Mouse (Mus musculus) liver, adult (tissue): ENCODE measurements at regions not wholly inside any gene's neighbourhood (a gene's known extent, or its start where the extent isn't known, plus 50 kb on each side); places are given as distances from the start of the nearest gene placed in this dataset.

ENCODE experiments used
- GATA4 ChIP-seq: IDR thresholded peaks from 2 replicates; pipeline ENCODE4 v1.6.1; 2014; ENCODE audit warnings: mild to moderate bottlenecking, low read length; ENCODE audit not compliant: insufficient replicate concordance

DNA sequence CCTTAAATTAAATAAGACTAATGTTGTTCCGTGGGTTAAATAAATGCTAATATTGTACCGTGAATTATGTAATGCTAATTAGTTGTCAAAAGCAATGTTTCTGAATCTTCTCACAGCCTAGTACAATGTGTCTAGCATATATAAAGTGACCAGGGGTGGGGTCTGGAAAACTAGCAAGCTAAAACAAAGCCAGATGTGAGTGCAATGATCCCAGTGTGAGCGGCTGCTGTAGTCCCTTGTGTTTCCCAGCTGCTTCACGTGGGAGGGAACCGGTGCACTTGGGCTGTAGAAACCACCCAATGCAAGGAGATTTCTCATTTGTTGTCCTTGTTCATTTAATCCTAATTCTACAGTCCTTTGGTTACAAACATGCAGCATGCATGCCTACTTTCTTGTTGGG, 232.4 kb upstream of the Tll1 start:
- no peak for TF ChIP-seq GATA4

DNA sequence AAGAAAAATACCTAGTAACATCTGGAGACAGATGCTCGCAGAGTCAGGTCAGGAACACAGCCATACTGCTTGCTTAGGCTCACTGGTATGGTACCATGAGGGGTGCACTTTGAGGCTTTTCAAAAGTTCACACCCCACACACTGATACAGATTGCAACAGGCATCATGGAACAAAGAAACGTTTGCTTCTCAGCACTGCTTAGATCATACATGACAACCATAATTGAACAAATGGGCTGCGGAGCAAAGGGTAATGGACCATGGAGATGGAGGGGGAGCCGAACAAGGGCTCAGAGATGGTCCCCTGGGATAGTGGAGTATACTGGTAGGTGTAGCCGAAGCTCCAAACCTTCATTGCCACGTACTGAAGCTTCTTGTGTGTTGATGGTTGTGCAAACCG, 228.6 kb upstream of the Tll1 start:
- TF ChIP-seq GATA4 = no peak

DNA sequence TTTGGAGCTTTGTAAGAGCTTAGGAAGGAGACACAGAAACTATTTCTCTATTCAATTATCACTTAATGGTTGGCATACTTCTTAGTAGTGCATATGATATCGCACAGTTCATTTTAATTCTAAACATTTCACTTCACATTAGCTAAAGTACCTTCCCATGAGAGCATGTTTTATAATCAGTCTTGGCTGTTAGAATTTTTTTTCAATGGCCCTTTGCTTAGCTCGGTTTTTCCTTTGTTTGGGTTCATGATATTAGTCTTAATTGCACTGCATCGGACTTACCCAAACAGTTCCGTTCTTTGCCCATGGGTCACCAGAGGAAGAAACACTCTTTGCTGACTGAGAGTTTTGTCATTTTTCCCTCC, 216.8 kb upstream of the Tll1 start:
- no peak for TF ChIP-seq GATA4

DNA sequence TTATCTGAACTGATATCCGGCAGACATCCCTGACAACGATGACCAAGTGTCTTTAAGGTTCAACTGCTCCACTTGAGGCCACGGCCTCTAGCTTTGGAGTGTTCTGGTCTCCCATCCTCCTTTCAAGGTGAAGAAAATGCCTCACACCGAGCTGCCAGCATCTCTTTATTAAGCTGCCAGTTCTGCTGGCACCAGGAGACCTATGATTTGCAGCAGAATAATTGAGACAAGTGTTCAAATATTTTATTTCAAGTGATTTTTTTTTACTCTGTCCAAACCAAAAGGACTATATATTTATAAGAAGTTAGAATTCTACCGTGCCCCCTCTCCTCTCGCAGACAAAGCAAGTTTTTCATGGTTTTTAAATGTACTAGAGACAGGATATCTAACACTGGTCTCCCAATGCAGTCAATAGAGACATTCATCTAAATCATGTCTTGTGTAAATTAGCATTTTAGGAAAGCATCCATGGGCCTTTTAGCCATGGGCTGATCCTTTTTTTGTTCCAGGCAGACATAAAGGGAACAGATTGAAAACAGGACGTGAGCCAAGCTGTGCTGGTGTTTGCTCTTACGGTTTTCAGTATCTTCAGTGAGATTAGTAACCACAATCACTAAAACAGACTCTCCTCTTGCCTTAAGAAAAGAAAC, 216.3 kb upstream of the Tll1 start:
- TF ChIP-seq GATA4 = no peak

DNA sequence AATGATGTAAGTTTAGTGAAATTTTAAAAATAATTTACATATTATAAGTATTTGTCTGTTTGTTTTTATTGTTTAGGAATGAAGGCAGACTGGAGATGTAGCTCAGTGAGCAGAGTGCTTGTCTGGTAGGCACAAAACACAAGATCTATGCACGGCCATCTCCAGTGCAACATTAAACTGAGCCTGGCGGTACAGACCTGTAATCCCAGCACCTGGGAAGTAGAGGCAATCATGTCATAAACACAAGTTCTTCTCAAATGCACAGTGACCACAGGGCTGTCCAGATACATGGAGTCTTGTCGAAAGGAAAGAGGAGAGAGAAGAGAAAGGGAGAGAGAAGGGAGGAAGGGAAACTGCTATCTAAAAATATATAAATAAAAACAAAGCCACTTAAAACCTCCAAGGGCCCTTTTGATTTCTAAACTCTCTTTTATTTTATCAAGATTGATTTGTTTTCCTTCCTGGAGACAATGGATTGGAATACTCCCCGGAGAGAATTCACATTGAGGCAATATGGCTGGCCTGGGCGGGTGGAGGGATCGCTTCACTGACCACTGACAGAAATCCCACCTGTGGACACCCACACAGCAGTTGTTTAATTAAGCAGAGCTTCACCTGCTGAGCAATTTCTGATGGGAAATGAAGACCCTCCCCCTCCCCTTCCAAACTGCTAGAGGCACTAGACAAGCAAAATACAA, 215.6 kb upstream of the Tll1 start:
- no peak for TF ChIP-seq GATA4

DNA sequence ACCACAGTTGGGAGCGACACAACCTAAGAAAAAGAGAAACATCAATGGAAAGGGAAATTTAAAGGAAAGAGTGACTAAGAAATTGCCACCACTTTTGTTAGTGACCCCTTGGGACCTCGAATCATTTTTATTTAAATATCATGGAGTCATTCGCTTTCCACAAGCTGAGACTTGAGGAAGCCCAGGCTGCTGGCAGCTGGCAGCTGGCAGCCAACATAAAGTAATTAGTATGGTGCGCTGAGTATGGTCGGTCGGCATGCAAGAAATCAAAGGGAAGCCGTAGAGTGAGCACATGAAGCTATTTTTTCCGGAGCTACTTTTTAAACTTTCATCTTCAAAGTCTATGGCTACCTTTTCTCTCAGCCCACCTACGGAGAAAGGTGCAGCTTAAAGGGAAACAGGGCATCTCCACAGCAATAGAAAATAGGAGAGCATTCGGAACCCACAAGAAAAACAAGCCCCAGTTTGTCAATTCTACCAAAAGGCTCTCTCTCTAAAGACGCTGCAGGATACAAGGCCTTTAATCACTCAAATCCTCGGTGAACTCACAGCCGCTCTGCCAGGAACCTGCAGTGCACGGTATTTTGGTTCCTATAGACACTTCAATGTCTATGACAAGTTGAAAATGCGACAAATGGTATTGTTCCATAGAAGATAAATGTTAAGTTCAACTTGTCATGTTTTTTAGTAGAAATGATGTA, 206.6 kb upstream of the Tll1 start:
- no peak for TF ChIP-seq GATA4

DNA sequence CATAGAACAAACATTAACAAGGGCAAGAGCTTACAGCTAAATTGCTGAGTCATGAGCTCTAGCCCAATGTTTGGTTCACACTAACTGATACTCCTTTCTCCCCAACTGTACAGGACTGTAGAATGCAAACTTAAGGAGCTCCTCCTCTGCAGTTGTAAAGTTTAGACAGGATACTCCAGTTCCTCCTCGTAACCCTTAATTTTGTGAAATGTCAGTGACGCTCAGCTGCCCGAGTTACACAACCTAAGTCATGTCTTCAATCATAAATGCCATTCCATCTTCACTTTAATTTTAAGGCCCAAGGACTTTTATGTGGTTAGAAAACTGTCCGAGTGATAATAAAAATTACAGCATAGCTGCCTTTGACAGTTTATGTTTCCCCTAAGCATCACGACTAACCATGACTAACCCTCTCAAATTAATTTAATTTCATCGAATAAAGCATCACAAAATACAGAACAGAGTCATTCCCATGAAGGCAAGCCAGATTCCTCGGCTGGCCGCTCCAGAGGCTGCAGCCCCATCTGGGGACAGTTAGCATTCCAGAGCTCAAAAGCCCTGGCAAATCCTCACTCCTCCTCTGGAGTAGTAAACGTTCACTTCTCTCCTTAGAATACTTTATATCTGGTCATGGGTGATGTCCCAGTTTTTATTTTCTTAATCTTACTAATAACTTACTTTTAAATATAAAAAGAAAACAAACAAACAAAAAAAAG, 200.9 kb upstream of the Tll1 start:
- no peak for TF ChIP-seq GATA4

DNA sequence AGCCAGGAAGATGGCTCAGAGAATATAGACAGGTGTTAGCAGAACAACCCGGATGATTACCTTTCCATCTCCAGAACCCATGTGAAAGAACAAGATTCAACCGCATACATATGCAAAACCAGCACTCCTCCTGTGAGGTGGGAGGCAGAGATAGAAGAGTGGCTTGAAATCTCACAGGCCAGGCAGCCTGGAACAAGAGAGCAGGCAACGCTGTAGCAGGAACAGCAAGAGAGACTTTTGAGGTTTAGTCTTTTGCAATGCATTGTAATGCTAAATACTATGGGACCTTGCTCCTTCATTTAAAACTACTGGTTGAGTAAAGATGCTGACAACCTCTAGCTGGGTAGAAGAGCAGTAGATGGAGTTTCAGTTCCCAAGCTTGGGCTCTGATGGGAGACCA, 193.5 kb upstream of the Tll1 start:
- TF ChIP-seq GATA4 = no peak

DNA sequence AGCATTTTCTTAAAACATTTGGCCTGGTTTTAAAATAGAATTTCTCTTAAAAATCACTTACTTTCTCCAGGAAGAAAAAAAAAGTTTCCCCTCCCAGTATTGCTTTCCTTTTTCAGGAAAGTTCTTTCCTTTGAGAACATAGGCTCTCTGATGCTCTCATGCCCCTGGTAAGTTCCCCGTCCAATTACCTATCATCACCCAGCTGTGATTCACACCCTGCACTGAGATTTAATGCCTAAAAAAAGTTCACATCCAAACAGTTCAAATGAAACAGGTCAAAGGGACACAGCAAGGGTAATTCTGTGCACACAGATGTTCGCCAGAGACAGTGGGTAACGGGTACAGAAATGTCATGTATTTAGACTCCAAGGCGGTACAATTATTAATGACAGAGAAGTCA, 191.8 kb upstream of the Tll1 start:
- TF ChIP-seq GATA4 = no peak

DNA sequence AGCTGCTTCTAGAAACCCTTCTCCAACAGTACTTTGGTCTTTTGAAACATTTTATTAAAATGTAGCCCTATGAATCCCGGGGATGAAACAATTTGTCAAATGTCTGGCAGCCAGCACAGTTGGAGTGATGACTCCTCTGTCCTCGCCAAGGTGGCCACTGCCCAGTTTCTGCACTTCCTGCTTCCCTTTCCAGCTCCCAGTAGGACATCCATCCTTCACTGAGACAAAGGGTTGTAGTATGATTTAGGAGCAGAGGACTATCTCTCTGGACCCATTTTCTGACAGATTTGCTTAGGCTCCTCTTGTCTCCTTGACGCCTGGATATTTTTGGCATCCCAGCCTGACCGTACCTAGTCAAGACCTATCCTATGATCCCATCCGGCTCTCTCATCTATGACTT, 189.7 kb upstream of the Tll1 start:
- TF ChIP-seq GATA4 = no peak

DNA sequence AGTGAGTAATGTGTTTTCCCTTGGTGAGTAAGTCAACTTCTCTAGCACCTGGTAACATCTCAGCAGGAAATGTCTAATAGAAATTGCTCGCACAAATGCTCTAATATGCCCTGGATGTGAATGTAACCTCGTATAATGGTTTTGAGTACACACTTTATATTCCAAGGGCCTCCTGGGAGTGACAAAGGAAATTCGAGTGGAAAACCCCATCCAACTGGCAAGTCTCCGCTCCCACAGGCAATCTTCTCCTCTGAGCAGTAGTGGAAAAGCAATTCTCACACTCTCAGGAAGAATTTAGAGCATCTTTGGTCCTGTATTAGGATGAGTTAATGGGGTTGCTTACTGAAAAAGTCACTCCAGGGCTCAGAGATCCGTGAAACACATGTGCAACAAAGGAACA, 183.4 kb upstream of the Tll1 start:
- no peak for TF ChIP-seq GATA4

DNA sequence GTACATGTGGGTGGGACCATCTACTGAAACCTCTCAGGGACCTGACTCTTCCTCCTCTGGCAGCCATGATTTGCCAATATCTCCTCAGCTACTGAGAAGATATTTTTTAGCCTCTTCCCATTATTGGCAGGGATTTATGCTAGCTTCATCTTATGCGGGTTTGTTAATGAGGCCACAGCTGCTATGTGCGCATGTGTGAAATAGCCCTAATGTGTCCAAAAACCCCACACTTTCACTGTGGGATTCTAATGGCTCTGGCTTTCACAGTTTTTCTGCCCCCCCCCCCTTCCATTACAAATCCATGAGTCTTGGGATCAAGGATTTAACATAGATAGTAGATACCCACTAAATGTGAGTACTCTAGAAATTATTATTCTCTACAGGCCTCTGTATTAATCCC, 182.2 kb upstream of the Tll1 start:
- no peak for TF ChIP-seq GATA4

DNA sequence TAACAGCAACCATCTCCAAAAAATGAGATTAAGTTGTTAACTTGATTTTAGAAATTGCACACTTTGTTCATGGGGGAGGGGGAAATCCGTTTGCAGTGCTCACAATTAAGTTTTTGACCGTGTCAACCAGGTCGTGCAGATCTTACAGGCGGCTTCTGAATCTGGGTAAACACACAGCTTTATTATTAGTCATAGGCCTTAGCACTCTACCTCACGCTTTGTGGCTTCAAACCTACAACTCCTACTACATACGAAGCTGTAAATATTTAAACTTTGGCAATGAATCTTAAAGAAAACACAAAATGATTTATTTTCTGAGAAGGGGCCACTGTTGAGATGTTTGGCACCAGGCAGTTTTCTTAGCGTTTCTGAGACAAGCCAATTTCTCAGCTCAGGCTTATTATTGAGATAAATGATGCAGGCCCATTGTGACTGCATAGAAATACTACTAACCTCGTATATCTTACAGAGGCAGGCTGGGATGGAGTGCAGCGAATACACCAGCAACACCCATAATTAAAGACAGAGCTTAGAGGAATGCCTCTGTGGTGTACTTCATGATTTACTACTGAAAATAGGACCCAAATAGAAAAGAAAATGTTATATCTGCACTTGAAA, 173.8 kb upstream of the Tll1 start:
- no peak for TF ChIP-seq GATA4

DNA sequence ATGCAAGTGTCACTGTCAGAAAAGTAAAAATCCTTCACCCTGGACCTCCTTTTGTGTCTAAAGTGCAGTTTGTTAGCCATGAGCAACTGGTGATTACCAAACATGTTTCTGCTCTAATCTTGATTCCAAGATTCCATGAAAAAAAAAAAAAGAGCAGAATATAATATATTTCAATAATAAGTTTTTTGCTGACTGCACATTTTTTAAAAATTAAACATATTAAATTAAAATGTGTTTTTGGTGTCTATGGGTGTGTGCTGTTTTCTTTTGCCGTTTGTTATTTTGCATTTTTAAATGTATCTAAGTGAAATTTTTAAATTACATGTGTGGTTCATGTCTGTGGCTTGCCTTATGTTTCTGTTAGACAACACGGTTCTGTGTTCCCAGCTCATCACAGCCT, 171.8 kb upstream of the Tll1 start:
- no peak for TF ChIP-seq GATA4

DNA sequence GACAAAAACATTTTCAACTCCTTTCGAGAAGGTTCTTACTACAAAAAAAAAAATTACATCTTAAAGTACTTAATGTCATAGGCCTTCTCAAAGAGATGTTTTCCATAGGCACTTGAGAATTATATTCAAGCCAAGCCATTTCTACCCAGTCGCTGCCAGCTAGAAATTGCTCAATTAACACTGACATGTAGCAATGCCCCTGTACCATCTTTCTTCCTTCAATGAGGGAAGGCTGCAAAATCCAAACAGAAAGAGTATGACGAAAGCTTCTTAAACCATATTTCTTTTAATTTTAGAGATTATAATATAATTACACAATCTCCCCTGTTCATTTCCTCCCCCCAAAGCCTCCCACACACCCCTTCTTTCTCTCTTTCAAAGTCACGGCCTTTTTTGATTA, 169.4 kb upstream of the Tll1 start:
- no peak for TF ChIP-seq GATA4
